ENCODE assay signal across 10 mouse cellular contexts in the genomic region with DNA sequence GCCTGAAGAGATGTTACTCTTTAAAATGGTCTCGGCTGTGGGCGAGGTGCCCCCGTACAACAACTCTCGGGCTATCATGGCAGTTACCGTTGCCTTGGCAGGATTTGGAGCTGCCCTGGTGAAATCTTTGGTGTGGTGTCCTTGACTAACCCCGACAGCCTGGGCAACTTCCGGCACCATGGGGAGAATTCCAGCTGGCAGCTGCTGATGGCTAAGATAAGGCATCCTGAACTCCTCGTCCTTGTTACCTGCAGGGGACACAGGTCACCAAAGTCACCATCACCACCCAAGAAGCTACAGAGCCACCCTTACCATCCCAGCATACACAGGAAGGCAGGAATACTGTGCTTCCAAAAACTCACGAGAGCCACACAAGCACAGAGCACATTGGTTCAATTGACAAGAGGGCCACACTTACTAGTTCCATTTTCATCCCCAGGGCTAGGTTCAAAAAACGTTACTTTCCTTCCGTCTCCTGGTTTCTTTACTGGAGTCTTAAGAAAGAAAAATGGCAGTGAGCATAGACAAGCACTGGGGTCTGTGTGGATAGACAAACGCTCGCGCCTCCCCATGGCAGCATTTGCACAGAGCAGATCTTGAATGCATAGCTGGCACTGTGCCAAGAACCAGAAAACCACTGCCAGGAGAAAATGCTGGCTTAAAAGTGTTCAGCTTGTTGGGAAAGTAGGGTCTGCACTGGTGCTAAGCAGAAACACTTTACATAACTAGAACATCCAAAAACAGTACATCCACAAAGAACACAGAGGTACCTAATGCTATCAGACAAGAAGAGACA. TPM values are rescaled to one million over a fixed set of nuclear protein-coding genes. Genes with fewer than 3 reads are reported as not detected.
DNase-seq lines count a peak whose midpoint lies in the region; ATAC-seq and TF ChIP-seq lines count a peak whose summit lies in the region.
"Had no signal": no experiment of that assay in that cellular context is flagged by ENCODE, and none has a peak within 500 bp of the region (broad histone marks: within the 10 kb centered on the region; RNA-seq: fewer than 3 reads in every experiment).

No protein-coding gene starts in this region.

- no peaks in the 10 kb centered on the region for H3K9me3 ChIP-seq in liver, embryonic 12.5 days (replicated peaks)
- H3K9me3 ChIP-seq: heart, embryonic 13.5 days; liver, embryonic 15.5 days had no signal

- no peak overlapping the region for H3K4me2 ChIP-seq in liver, embryonic 12.5 days
- H3K4me2 ChIP-seq: heart, embryonic 13.5 days; liver, embryonic 15.5 days had no signal

- H3K27ac ChIP-seq in liver, adult 2 months (replicated peaks; ENCODE audit: insufficient read depth, low read depth, low read length) = no peak overlapping the region
- no peak overlapping the region for H3K27ac ChIP-seq in liver, embryonic 12.5 days
- H3K27ac ChIP-seq: heart, embryonic 13.5 days; liver, embryonic 15.5 days had no signal

- no peak for ATAC-seq in liver, embryonic 12.5 days
- 0 out of 2 replicates have a peak, but pooled peaks have one; percentile 14 for ATAC-seq in megakaryocyte progenitor cell, adult 5-6 weeks (replicated peaks; ENCODE audit: poor library complexity)
- no peak for ATAC-seq in erythroid progenitor cell, adult 5-6 weeks (replicated peaks; ENCODE audit: low FRiP score, poor library complexity, severe bottlenecking)

- DNase-seq in adrenal gland, adult 2 months = peak; percentile 51
- DNase-seq in adrenal gland, adult 8-10 months = no peak
- DNase-seq in liver, adult 2 months (ENCODE audit: extremely low read depth, low read depth, low spot score) = peak; percentile 84
- DNase-seq in cerebellum, postnatal 14 days = peak; percentile 50 to 58
- no peak for DNase-seq in thymus, postnatal 25 days

- WGBS in liver, adult 2 months = 35% methylated on average over 14 of the region's 14 CpGs
- WGBS in liver, embryonic 12.5 days (ENCODE audit: insufficient replicate concordance) = 87% methylated on average over 14 of the region's 14 CpGs

- no peaks in the 10 kb centered on the region for H3K79me2 ChIP-seq in liver, adult 2 months (ENCODE audit: control insufficient read depth, insufficient read depth, low read length)

- H3K36me3 ChIP-seq in liver, adult 2 months (ENCODE audit: control insufficient read depth, insufficient read depth, low read length) = peaks cover 52% of the 10 kb centered on the region
- peaks cover 100% of the 10 kb centered on the region for H3K36me3 ChIP-seq in liver, embryonic 12.5 days

- H3K27me3 ChIP-seq in liver, adult 2 months (ENCODE audit: control insufficient read depth, insufficient read depth, low read length) = no peaks in the 10 kb centered on the region
- H3K27me3 ChIP-seq in liver, embryonic 12.5 days (replicated peaks) = no peaks in the 10 kb centered on the region
- H3K27me3 ChIP-seq: heart, embryonic 13.5 days; liver, embryonic 15.5 days had no signal

- H3K4me1 ChIP-seq in liver, adult 2 months (ENCODE audit: control insufficient read depth, insufficient read depth, low read length) = peaks cover 11% of the 10 kb centered on the region
- H3K4me1 ChIP-seq in liver, embryonic 12.5 days = no peaks in the 10 kb centered on the region
- H3K4me1 ChIP-seq: liver, embryonic 15.5 days had no signal

- TF ChIP-seq POLR2A in liver, adult 2 months (IDR thresholded peaks at IDR 0.05; ENCODE audit: extremely low read depth, insufficient read depth, low read length) = no peak

- no peak overlapping the region for H3K4me3 ChIP-seq in liver, adult 2 months (ENCODE audit: insufficient read depth, low read depth, low read length)
- no peak overlapping the region for H3K4me3 ChIP-seq in liver, embryonic 12.5 days
- H3K4me3 ChIP-seq: heart, embryonic 13.5 days; liver, embryonic 15.5 days had no signal

- no peak overlapping the region for H3K9ac ChIP-seq in liver, adult 2 months (ENCODE audit: low read depth, low read length)
- no peak overlapping the region for H3K9ac ChIP-seq in liver, embryonic 12.5 days
- H3K9ac ChIP-seq: heart, embryonic 13.5 days; liver, embryonic 15.5 days had no signal

- TF ChIP-seq CTCF in liver, adult 2 months (IDR thresholded peaks at IDR 0.05; ENCODE audit: low read depth, low read length) = no peak

RNA-seq across cellular contexts. Expression of gene Stau1, which starts 45.0 kb away (rescaled TPM):
- 10 to 100 TPM; 61.5 to 91.7 TPM for total RNA-seq in adrenal gland, adult 2 months (2021)
- polyA plus RNA-seq in adrenal gland, adult 2 months (2012; rRNA removed) = 38.8 and 52.7 TPM in 2 replicates
- total RNA-seq in adrenal gland, adult 8-10 months (2022) = 10 to 100 TPM; 66.1 to 83.6 (median 74.3) TPM
- total RNA-seq in liver, adult 2 months (2014; rRNA removed) = 25.1 and 38.6 TPM in 2 replicates
- polyA plus RNA-seq in liver, adult 2 months (2012; rRNA removed) = 23.8 and 25.9 TPM in 2 replicates
- polyA plus RNA-seq in liver, embryonic 12.5 days (2016; fragmentation: Nextera tagmentation; extraction: Ambion mirVana) = 36.1 and 37.7 TPM in 2 replicates
- 35.7 and 36.0 TPM in 2 replicates for total RNA-seq in megakaryocyte progenitor cell, adult 5-6 weeks (2015)
- 30.1 and 32.1 TPM in 2 replicates for total RNA-seq in megakaryocyte progenitor cell, adult 5-6 weeks (2017)
- 25.2 and 42.5 TPM in 2 replicates for total RNA-seq in erythroid progenitor cell, adult 5-6 weeks (2015; ENCODE audit: low replicate concordance)
- total RNA-seq in erythroid progenitor cell, adult 5-6 weeks (2017; ENCODE audit: low replicate concordance) = 47.6 and 55.7 TPM in 2 replicates

RNA-seq across cellular contexts. Expression of gene Cse1l, which starts 45.2 kb away (rescaled TPM):
- 10 to 100 TPM; 56.4 to 77.0 TPM for total RNA-seq in adrenal gland, adult 2 months (2021)
- polyA plus RNA-seq in adrenal gland, adult 2 months (2012; rRNA removed) = 8.9 and 12.6 TPM in 2 replicates
- total RNA-seq in adrenal gland, adult 8-10 months (2022) = 10 to 100 TPM; 56.8 to 74.9 (median 72.1) TPM
- 27.0 and 29.7 TPM in 2 replicates for total RNA-seq in liver, adult 2 months (2014; rRNA removed)
- polyA plus RNA-seq in liver, adult 2 months (2012; rRNA removed) = 8.3 and 10.7 TPM in 2 replicates
- 108 and 109 TPM in 2 replicates for polyA plus RNA-seq in liver, embryonic 12.5 days (2016; fragmentation: Nextera tagmentation; extraction: Ambion mirVana)
- 158 and 185 TPM in 2 replicates for total RNA-seq in megakaryocyte progenitor cell, adult 5-6 weeks (2015)
- total RNA-seq in megakaryocyte progenitor cell, adult 5-6 weeks (2017) = 116 and 151 TPM in 2 replicates
- 65.6 and 96.4 TPM in 2 replicates for total RNA-seq in erythroid progenitor cell, adult 5-6 weeks (2015; ENCODE audit: low replicate concordance)
- total RNA-seq in erythroid progenitor cell, adult 5-6 weeks (2017; ENCODE audit: low replicate concordance) = 121 and 143 TPM in 2 replicates

Comparison
In these comparisons a context has a peak if more than half of its experiments do, and no peak if none do; other contexts are left out.
1. DNase-seq: peak in adrenal gland, adult 2 months (single experiment), liver, adult 2 months (single experiment) and cerebellum, postnatal 14 days (2 of 2); none in adrenal gland, adult 8-10 months (single experiment) and thymus, postnatal 25 days (single experiment).